Mouse (Mus musculus): ENCODE measurements around the gene Fmo5.

DNA sequence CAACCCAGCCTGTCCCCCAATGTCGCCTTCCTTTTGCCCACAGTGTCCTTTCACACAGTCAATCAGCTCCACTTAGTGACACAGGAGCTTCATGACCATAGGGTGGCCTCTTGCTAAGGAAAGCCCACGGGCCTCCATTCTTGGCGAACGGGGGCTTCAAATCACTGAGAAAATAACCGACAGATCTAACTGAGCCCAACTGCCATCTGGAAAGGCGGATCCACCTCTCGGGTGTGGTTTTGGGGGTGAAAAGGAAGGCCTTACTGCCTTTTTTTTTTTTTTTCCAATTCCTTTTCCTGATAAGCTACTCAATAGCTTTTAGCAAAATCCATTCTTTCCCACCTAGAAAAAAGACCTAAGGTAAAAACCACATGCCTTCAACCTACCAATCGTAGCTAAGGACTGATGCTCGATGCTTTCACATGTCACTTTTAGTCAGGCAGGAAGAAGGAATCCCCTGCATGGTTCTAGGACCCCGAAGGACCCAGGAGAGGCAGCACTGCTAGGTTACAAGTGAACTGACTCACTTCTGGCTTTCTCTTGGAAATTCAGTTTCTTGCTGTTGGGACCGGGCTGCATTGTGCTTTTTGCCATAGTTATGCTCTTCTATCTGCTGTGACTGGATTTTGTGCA lies 74.0 kb downstream of the Fmo5 start:
- TF ChIP-seq POLR2A (IDR thresholded peaks at IDR 0.05; ENCODE audit: borderline replicate concordance, extremely low read depth, low read depth, low read length) (no peak), CTCF (IDR thresholded peaks at IDR 0.05; ENCODE audit: insufficient read depth, low read length) (no peak)

Data from lung, adult 2 months (tissue).